Mouse (Mus musculus): ENCODE results near the gene Gm4707.

DNA sequence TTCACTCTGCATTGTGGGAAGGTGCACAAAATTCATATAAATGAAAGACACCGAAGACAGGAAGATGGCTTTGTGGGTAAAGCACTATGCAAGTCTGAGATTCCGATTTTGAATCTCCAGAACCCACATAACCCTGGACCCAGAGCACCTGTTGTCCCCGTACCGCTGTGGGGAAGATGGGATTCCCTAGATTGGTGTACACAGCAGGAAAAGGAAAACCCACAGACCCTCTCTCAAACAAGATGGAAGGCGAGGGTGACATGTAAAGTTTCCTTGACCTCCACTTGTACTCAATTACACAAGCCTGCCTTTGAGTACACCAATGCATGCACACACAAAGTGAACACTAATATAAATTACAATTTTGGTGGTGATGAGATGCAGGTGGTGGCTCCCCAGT lies 25.0 kb upstream of the Gm4707 start:
- no peak for TF ChIP-seq CTCF (IDR thresholded peaks at IDR 0.05; ENCODE audit: extremely low read depth, insufficient read length, insufficient replicate concordance, low read depth, low read length)
- no peak for TF ChIP-seq POLR2A (IDR thresholded peaks at IDR 0.05; ENCODE audit: low read depth, low read length)
